Mouse (Mus musculus) embryonic stem cell, embryonic (primary cell): ENCODE measurements around the gene Taf5.

Source experiments
- CTCF ChIA-PET, 4 experiments: fragments of 300-600 bp in 2 of 4; fragments of 350-600 bp in 2 of 4; sonication (Branson Sonifier 250); formaldehyde crosslinking; loops; one replicate each; lab custom pipeline; 2022; ENCODE audit warnings: inconsistent platforms in 2 of 4; lab: Charles Lee
- POLR2A ChIA-PET, 4 experiments: fragments of 300-600 bp in 2 of 4; fragments of 350-600 bp in 2 of 4; sonication (Branson Sonifier 250); formaldehyde crosslinking; loops; one replicate each; lab custom pipeline; 2022; ENCODE audit warnings: antibody characterized with exemption in 4 of 4, inconsistent platforms in 1 of 4; lab: Charles Lee

Taf5 gene

DNA sequence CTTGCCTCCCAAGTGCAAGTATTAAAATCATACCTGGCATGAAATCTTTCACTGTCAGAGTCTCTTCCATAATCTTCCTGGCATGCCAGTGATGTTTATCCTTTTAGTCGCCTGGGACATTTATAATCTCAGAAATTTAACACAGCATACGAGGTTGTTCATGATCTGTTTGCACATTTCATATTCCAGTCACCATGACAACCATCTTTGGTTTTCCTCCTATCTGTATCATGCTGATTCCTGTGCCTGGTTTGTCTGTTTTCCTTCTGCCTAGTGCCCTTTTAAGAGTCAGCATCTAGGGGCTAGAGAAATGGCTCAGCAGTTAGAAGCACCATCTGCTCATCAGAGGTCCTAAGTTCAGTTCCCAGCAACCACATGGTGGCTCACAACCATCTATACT, 51.1 kb downstream of the Taf5 start:
- CTCF ChIA-PET, result no interaction called here
- POLR2A ChIA-PET, result interaction anchor here in 1 of 4 experiments (1.2 kb wide), 1 partner anchor 33 kb away, joined by 3 read pairs; no protein-coding TSS in a partner anchor

DNA sequence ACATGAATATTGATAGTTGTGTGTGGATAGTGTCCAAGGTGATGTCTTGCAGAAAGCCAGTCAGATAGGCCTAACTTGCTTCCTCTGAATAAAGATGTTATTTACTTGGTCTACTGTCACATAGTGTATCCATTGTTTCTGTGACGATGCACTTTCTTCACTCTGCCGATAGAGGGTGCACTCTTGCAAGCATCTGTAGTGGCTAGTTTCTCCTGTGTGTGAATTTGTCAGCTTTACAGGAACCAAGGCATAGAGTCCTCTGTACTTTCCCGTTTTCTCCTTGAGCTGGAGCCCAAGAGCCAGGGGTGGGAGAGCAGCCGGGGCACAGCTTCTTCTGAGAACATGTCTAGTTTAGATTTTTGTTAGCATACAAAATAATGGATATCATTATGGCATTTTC, 53.5 kb downstream of the Taf5 start:
- ChIA-PET CTCF (interaction anchor here (0.6 to 2.2 kb wide), 26 partner anchors 8 to 244 kb away, joined by 3 to 29 read pairs (median 5); partner anchors contain the start of genes Calhm1 (in 1 of the 4), Neurl1a (in 1 of the 4), Pdcd11 (in 1 of the 4) and Usmg5 (in 1 of the 4)), POLR2A (interaction anchor here (0.9 to 2.5 kb wide), 9 partner anchors 8 to 106 kb away, joined by 3 to 9 read pairs (median 4); partner anchors contain the start of genes Taf5 (in 2 of the 4), Ina (in 1 of the 4) and Nt5c2 (in 1 of the 4))

DNA sequence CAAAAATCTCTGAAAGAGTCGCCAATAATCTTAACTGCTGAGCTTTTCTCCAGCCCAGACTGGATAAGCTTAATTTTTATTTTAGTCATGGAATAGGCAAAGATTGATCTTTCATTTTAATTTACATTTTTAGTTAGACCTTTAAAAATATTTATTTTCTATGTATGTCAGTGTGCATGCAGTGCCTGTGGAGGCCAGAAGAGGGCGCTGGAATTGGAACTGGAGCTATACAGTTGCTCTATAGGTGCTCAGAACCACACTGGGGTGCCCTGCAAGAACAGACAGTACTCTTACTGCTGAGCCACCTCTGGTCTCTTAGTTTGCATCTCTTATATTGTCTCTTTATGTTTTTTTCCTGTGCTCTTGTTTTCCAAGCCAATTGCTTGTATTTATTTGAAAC, 55.3 kb downstream of the Taf5 start:
- ChIA-PET POLR2A (interaction anchor here in 3 of 4 experiments (0.9 to 2.2 kb wide), 11 partner anchors 9 to 72 kb away, joined by 3 to 14 read pairs (median 4); partner anchors contain the start of genes Calhm2 (in 1 of the 3), Pcgf6 (in 1 of the 3) and Taf5 (in 1 of the 3)), CTCF (interaction anchor here (0.5 to 2.4 kb wide), 40 partner anchors 9 to 424 kb away, joined by 3 to 23 read pairs (median 4); partner anchors contain the start of genes Pdcd11 (in 3 of the 4), Usmg5 (in 3 of the 4), Calhm1 (in 1 of the 4) and Calhm2 (in 1 of the 4))

DNA sequence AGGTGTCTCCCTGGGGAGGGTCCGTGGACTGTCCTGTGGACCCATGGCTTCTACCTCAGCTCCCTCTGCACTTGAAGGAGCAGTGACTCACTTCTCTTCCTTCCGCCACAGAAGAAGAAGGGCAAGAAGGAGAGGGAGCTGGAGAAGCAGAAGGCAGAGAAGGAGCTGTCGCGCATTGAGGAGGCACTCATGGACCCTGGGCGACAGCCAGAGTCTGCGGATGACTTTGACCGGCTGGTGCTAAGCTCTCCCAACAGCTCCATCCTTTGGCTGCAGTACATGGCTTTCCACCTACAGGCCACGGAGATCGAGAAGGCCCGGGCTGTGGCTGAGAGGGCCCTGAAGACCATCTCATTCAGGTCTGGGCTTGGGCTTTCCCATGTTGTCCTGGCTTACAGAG, 60.6 kb downstream of the Taf5 start:
- CTCF ChIA-PET, result interaction anchor here in 2 of 4 experiments (1.5 to 4.2 kb wide), 2 partner anchors 40 to 210 kb away, joined by 3 to 18 read pairs; no protein-coding TSS in a partner anchor
- POLR2A ChIA-PET, result interaction anchor here in 3 of 4 experiments (0.6 to 4.0 kb wide), 10 partner anchors 9 to 560 kb away, joined by 3 to 21 read pairs (median 6); partner anchors contain the start of genes Calhm2 (in 2 of the 3), Pdcd11 (in 2 of the 3), Taf5 (in 2 of the 3) and Usmg5 (in 2 of the 3)

DNA sequence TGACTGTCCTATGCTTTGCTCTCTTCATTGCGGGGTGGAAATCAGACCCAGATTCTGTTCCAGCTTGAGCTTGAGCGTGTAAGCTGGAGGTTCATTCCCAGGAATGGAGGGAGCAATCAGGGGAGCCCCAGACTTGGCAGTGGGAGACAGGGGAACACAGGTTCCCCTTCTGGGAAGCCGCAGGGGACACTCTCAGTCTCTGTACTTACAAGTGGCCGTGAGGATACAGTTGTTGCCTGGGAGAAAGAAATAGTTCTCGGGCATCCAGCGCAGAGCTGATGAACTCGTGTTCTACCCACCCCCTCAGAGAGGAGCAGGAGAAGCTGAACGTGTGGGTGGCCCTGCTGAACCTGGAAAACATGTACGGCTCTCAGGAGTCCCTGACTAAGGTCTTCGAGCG, 61.3 kb downstream of the Taf5 start:
- CTCF ChIA-PET, result interaction anchor here in 1 of 4 experiments (0.6 to 4.2 kb wide), 4 partner anchors 8 to 40 kb away, joined by 3 to 18 read pairs (median 4); no protein-coding TSS in a partner anchor
- POLR2A ChIA-PET, result interaction anchor here in 2 of 4 experiments (0.7 to 4.0 kb wide), 9 partner anchors 9 to 61 kb away, joined by 3 to 21 read pairs (median 4); partner anchors contain the start of genes Taf5 (in 2 of the 2), Calhm2 (in 1 of the 2), Pdcd11 (in 1 of the 2) and Usmg5 (in 1 of the 2)

DNA sequence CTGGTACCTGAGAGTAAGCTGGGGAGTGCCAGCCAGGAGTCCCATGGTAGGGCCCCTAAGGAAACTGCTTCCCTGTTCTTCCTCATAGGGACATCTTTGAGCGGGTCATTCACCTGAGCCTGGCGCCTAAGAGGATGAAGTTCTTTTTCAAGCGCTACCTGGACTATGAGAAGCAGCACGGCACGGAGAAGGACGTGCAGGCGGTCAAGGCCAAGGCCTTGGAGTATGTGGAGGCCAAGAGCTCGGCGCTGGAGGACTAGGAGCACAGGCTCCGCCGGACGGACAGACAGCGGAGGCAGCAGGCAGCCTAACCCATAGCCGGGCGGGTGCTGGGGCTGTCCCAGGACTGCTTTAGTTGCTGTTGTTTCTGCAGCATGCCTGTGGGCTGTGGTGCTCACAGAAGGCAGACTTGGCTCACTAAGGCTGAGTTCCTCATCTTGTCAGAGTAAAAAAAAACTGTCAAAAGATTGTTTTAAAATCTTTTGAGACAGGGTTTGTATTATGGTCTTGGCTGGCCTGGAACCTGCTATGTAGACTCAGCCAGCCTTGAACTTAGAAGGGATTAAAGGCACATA, 63.1 kb downstream of the Taf5 start:
- POLR2A ChIA-PET, result interaction anchor here in 3 of 4 experiments (0.6 to 4.0 kb wide), 8 partner anchors 7 to 340 kb away, joined by 3 to 21 read pairs (median 4); partner anchors contain the start of genes Taf5 (in 2 of the 3), Pdcd11 (in 1 of the 3) and Usmg5 (in 1 of the 3)

More for the DNA sequence above, 63.1 kb downstream of the Taf5 start:
- CTCF ChIA-PET, result interaction anchor here in 2 of 4 experiments (0.6 kb wide), 2 partner anchors 47 to 206 kb away, joined by 3 read pairs; no protein-coding TSS in a partner anchor
